Mouse (Mus musculus) liver, adult (tissue): ENCODE results near the gene Gm5580.
"Not testable (repeated sequence)": the region's sequence is repeated elsewhere in the genome, so short reads cannot be mapped to it uniquely, and the experiment has no call there.

Source experiments
- GATA4 ChIP-seq: IDR thresholded peaks from 2 replicates; pipeline ENCODE4 v1.6.1; 2014; ENCODE audit warnings: mild to moderate bottlenecking, low read length; ENCODE audit not compliant: insufficient replicate concordance

The Gm5580 gene

GRCm38 (mm10) chr6:116550841-116551240 is at the start of gene Gm5580:
TSS of gene Gm5580 (plus strand) at chr6:116551141.
- not testable (repeated sequence) for TF ChIP-seq GATA4

GRCm38 (mm10) chr6:116506302-116507003 is 44.5 kb upstream of the Gm5580 start, which contains the start of gene Olfr212:
TSS of gene Olfr212 (plus strand) at chr6:116506516.
- TF ChIP-seq GATA4 = not testable (repeated sequence)

GRCm38 (mm10) chr6:116514832-116515231 is 36.1 kb upstream of the Gm5580 start:
- TF ChIP-seq GATA4 = no peak

GRCm38 (mm10) chr6:116538156-116538555 is 12.8 kb upstream of the Gm5580 start, which contains the start of gene Olfr213:
TSS of gene Olfr213 (plus strand) at chr6:116538456.
- TF ChIP-seq GATA4 = no peak

- no peak for TF ChIP-seq GATA4
These were observed 8.4 kb upstream of the Gm5580 start for GRCm38 (mm10) chr6:116542500-116542899.

- TF ChIP-seq GATA4 = no peak
These were observed 3.0 kb downstream of the Gm5580 start, which contains the start of gene Olfr214 for GRCm38 (mm10) chr6:116553935-116554334. TSS of gene Olfr214 (plus strand) at chr6:116554235.

- TF ChIP-seq GATA4 = no peak
These were observed 4.0 kb downstream of the Gm5580 start for GRCm38 (mm10) chr6:116554952-116555351.

- TF ChIP-seq GATA4 = no peak
These were observed 18.9 kb downstream of the Gm5580 start for GRCm38 (mm10) chr6:116569834-116570233.

- TF ChIP-seq GATA4 = no peak
These were observed 33.2 kb downstream of the Gm5580 start, which contains the start of gene Olfr215 for GRCm38 (mm10) chr6:116584095-116584494. TSS of gene Olfr215 (minus strand) at chr6:116584195.
